Mouse (Mus musculus) G1E (cell line): ENCODE results near the gene Slc26a1. TPM values are rescaled to one million over a fixed set of nuclear protein-coding genes. Genes with fewer than 3 reads are reported as not detected.

Source experiments
- ATAC-seq: 2 replicates; pipeline ENCODE4 v1.8.0; 2016; ENCODE audit warnings: mild to moderate bottlenecking; ENCODE audit not compliant: insufficient number of reproducible peaks, poor library complexity, low FRiP score, severe bottlenecking; ENCODE audit errors: extremely low read depth
- DNase-seq: peaks from one replicate; pipeline ENCODE4 v3.0.0; 2012; ENCODE audit warnings: low spot score
- H3K27me3 ChIP-seq: 2 replicates; pipeline ENCODE4 v1.6.1; 2012; ENCODE audit warnings: mild to moderate bottlenecking, low read length, inconsistent platforms; ENCODE audit not compliant: insufficient read depth
- H3K36me3 ChIP-seq: replicated peaks from 2 replicates; pipeline ENCODE3; 2012; ENCODE audit warnings: mild to moderate bottlenecking, inconsistent platforms
- H3K4me1 ChIP-seq: 2 replicates; pipeline ENCODE4 v1.6.1; 2012; ENCODE audit warnings: low read depth, low read length, inconsistent platforms, mixed read lengths; ENCODE audit not compliant: insufficient read depth
- H3K4me3 ChIP-seq: 2 replicates; pipeline ENCODE4 v1.5.1; 2012; ENCODE audit warnings: low read depth, mild to moderate bottlenecking, inconsistent platforms, low read length, moderate library complexity, mixed read lengths
- H3K9me3 ChIP-seq: replicated peaks from 2 replicates; pipeline ENCODE4 v1.6.1; 2012; ENCODE audit warnings: inconsistent platforms
- CTCF ChIP-seq: IDR thresholded peaks from 2 replicates; pipeline ENCODE4 v1.5.1; 2012; ENCODE audit warnings: low read depth, low read length, inconsistent platforms, mixed read lengths
- GATA1 ChIP-seq: IDR thresholded peaks from 2 replicates; pipeline ENCODE4 v1.6.1; 2012; ENCODE audit warnings: borderline replicate concordance, low read length, inconsistent platforms, mixed read lengths
- GATA2 ChIP-seq: IDR thresholded peaks from 2 replicates; pipeline ENCODE4 v1.6.1; 2012; ENCODE audit warnings: low read depth, low read length, inconsistent platforms, borderline replicate concordance
- POLR2AphosphoS5 ChIP-seq: IDR thresholded peaks from 2 replicates; pipeline ENCODE4 v1.6.1; 2012; ENCODE audit warnings: low read depth, low read length, inconsistent platforms; ENCODE audit not compliant: insufficient replicate concordance
- TAL1 ChIP-seq: conservative IDR thresholded peaks from 2 replicates; pipeline ENCODE4 v1.6.1; 2012; ENCODE audit warnings: low read depth, low read length, inconsistent platforms, mixed read lengths
- polyA plus RNA-seq: library from polyadenylated mRNA; stranded (reverse); fragments of >175 nt; gene quantifications from 2 replicates; pipeline ENCODE4 v1.2.3, GENCODE M21; 2012
- total RNA-seq, 2 experiments: library from RNA; stranded (forward) in 1 of 2; stranded (reverse) in 1 of 2; fragments of 200-1000 nt in 1 of 2; fragments of >200 nt in 1 of 2; fragmentation: Nextera tagmentation in 1 of 2; gene quantifications; 2 replicates each; pipeline ENCODE4 v1.2.3; 2014 to 2017

The Slc26a1 gene
- total RNA-seq (2014; fragmentation: Nextera tagmentation) (1.7 and 2.0 TPM in 2 replicates), total RNA-seq (2017) (0.87 and 0.93 TPM in 2 replicates), polyA plus RNA-seq (0.88 and 1.2 TPM in 2 replicates)

DNA sequence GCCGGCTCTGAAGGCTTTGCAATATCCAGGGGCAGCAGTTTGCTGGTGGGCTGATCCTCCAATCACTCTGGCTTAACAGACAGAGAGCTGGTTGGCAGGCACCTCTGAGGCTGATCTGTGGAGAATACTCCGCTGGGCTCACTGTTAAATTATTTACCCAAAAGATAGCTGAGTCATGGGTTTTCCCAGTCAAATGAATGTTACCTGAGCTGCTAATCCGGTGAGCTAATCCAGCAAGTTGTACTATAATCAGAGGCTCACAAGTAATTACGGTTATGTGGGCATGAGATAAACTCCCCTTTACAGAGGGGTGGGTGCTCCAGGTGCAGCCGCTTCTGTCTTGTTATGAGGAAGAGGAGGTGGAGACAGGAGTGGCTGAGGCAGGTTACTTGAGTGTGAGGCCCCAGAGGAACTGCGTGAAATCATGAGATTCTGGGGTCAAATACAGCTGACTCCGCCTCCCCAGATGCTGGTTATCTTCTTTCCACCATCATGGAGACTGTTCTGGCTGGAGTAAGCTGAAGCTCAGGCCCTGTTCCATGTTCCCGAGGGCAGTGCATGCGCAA is at the start of gene Slc26a1:
Gene Slc26a1 (minus strand): TSS at position 319 of the 566 bp plus-strand sequence.
- TF ChIP-seq GATA2 (no peak), CTCF (no peak), POLR2AphosphoS5 (no peak), GATA1 (no peak), TAL1 (no peak)
- peak; percentile 60 for DNase-seq
- Histone ChIP-seq H3K9me3 (no peaks in the 10 kb centered on the region), H3K27me3 (no peaks in the 10 kb centered on the region), H3K36me3 (peaks cover 58% of the 10 kb centered on the region), H3K4me3 (peak within 1 kb of the TSS; percentile 70), H3K4me1 (peaks cover 98% of the 10 kb centered on the region)
- ATAC-seq, result peak; percentile 23

DNA sequence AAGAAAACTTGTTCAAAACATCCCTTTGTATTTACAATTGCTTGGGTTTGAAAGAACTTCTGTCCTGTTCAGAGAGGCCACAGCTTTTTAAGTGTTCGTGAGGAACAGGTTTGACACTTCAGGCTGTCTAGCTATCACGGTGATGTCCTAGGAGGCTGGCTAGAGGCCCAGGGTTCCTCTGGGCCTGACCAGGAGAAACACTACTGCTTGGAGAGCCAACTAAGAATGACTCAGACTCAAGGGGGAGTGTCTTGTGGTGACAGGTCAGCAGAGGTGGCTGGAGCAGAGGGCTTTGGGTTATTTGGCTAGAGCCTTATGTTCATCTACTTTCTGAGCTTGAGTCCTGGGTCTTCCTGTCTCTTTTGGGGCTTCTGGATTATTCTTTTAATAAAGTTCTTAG is 48.6 kb upstream of the Slc26a1 start:
- ATAC-seq (no peak), DNase-seq (no peak)
- Histone ChIP-seq H3K27me3 (peaks cover 41% of the 10 kb centered on the region), H3K4me3 (no peak overlapping the region), H3K36me3 (no peaks in the 10 kb centered on the region), H3K4me1 (no peaks in the 10 kb centered on the region), H3K9me3 (no peaks in the 10 kb centered on the region)
- no peak for TF ChIP-seq TAL1
- TF ChIP-seq CTCF, result no peak
- TF ChIP-seq POLR2AphosphoS5, result no peak
- TF ChIP-seq GATA1, result no peak
- no peak for TF ChIP-seq GATA2

DNA sequence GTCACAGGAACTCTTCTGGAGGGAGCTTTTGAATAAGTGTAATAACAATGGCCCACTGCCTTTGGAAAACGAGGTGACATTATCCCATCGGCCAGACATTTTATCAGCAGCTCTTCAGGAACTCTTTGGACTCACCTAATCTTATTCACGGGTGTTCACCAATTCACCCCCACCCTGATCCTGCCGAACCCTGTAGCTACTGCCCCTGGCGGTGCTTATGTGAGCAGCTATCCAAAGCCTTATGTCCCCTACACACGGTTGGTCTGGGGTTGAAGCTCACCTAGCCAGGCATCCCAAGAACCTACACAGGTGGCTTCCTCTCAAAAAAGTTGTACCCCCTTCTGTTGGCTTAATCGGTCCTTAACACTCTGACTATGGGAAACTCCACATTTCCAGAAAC is 44.4 kb upstream of the Slc26a1 start:
- ATAC-seq (no peak), DNase-seq (no peak)
- no peak for TF ChIP-seq POLR2AphosphoS5
- no peak for TF ChIP-seq CTCF
- TF ChIP-seq TAL1, result no peak
- Histone ChIP-seq H3K4me1 (no peaks in the 10 kb centered on the region), H3K36me3 (no peaks in the 10 kb centered on the region), H3K9me3 (no peaks in the 10 kb centered on the region), H3K4me3 (no peak overlapping the region), H3K27me3 (peaks cover 51% of the 10 kb centered on the region)

DNA sequence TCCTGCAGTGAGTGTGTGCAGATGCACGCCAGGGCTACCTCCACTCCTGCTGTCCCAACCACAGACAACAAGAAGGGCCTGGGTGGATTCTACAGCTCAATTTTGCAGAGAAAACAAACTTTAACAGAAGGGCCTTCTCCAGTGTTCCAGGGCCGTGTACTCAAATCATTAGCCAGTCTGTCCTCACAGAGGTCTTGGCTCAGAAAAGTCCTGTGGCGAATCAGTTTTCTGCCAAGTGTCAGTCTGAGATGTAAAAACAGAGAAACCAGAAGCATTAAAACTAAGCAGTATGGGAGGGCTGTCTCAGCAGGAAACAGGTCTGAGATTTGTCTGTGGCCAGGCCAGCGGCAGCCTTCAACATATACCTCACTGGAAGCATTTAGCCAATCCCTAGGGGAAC is 42.7 kb upstream of the Slc26a1 start:
- H3K4me3 ChIP-seq, result no peak overlapping the region
- ATAC-seq, result no peak

DNA sequence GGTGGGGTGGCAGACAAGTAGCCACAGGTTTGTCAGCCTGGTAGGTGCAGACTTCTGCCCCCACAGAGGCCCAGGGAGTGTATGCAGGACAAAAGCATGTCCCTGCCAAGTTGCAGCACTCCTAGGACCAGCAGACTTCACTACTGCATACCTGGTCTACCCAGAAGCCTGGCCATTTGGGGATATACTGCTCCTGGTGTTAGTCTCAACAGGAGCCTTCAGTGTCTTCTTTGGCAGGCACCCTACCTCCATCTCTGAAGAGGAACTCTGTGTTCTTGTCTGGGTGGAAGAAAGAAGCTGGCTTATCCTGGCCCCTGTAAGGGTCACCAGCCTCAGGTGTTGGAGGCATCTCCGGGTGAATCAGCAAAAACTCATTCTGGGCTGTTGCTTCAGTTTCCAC is 40.6 kb upstream of the Slc26a1 start:
- ATAC-seq (no peak), DNase-seq (no peak)
- Histone ChIP-seq H3K36me3 (no peaks in the 10 kb centered on the region), H3K9me3 (no peaks in the 10 kb centered on the region), H3K4me1 (no peaks in the 10 kb centered on the region), H3K27me3 (peaks cover 57% of the 10 kb centered on the region), H3K4me3 (no peak overlapping the region)
- no peak for TF ChIP-seq GATA2
- no peak for TF ChIP-seq CTCF
- no peak for TF ChIP-seq TAL1
- TF ChIP-seq POLR2AphosphoS5, result no peak
- TF ChIP-seq GATA1, result no peak

More for the DNA sequence above, 42.7 kb upstream of the Slc26a1 start:
- no peak for DNase-seq
- H3K4me1 ChIP-seq, result no peaks in the 10 kb centered on the region
- no peak for TF ChIP-seq GATA2
- no peak for TF ChIP-seq TAL1
- TF ChIP-seq CTCF, result no peak
- no peak for TF ChIP-seq POLR2AphosphoS5
- TF ChIP-seq GATA1, result no peak
- H3K36me3 ChIP-seq, result no peaks in the 10 kb centered on the region
- H3K9me3 ChIP-seq, result no peaks in the 10 kb centered on the region
- H3K27me3 ChIP-seq, result peaks cover 53% of the 10 kb centered on the region

DNA sequence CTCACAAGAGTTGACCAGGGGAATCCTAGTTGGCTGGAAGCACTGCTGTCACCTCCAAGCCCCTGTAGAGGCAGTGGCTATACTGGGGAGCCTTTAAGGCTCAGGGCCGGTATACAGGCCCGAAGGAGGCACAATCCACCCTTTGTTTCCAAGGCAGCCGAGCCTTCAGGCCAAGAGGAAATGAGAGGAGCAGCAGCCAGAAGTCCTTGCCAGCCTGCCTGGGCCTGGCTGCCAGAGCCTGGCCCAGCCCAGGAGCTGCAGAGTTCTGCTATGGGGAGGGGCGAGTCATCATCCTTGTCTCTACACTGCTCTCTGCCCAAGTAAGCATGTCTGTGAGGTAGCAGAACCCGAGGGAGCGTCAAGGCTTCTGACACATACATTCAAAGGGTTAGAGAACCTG is 38.8 kb upstream of the Slc26a1 start:
- no peak overlapping the region for H3K4me3 ChIP-seq
- peaks cover 49% of the 10 kb centered on the region for H3K27me3 ChIP-seq
- DNase-seq (no peak), ATAC-seq (no peak)
- no peaks in the 10 kb centered on the region for H3K36me3 ChIP-seq
- no peak for TF ChIP-seq GATA1
- no peak for TF ChIP-seq GATA2
- no peak for TF ChIP-seq POLR2AphosphoS5
- no peak for TF ChIP-seq TAL1
- TF ChIP-seq CTCF, result no peak
- no peaks in the 10 kb centered on the region for H3K4me1 ChIP-seq
- no peaks in the 10 kb centered on the region for H3K9me3 ChIP-seq
